Mouse (Mus musculus) layer of hippocampus, adult 2 months (tissue): ENCODE data around the gene Depp1. TPM values are rescaled to one million over a fixed set of nuclear protein-coding genes. Genes with fewer than 3 reads are reported as not detected.

Source experiments
- DNase-seq, 2 experiments: peaks; one replicate each; pipeline ENCODE4 v3.0.0; 2022; ENCODE audit warnings: low spot score in 2 of 2
- H3K27ac ChIP-seq: fragments of 200-600 bp; 2 replicates; pipeline ENCODE4 v1.8.1; 2022
- H3K4me3 ChIP-seq: fragments of 200-600 bp; 2 replicates; pipeline ENCODE4 v1.8.1; 2022; ENCODE audit warnings: mild to moderate bottlenecking
- CTCF ChIP-seq: fragments of 200-600 bp; conservative IDR thresholded peaks from 2 replicates; pipeline ENCODE4 v1.8.1; 2022; ENCODE audit warnings: antibody characterized with exemption, mild to moderate bottlenecking, moderate library complexity
- total RNA-seq, 2 experiments: library from RNA; stranded (reverse); gene quantifications; 2 replicates each; pipeline ENCODE4 v1.2.3; 2021

Depp1 gene
- total RNA-seq, 2 experiments from 2014 or later: 0.54 to 1.4 TPM

DNA sequence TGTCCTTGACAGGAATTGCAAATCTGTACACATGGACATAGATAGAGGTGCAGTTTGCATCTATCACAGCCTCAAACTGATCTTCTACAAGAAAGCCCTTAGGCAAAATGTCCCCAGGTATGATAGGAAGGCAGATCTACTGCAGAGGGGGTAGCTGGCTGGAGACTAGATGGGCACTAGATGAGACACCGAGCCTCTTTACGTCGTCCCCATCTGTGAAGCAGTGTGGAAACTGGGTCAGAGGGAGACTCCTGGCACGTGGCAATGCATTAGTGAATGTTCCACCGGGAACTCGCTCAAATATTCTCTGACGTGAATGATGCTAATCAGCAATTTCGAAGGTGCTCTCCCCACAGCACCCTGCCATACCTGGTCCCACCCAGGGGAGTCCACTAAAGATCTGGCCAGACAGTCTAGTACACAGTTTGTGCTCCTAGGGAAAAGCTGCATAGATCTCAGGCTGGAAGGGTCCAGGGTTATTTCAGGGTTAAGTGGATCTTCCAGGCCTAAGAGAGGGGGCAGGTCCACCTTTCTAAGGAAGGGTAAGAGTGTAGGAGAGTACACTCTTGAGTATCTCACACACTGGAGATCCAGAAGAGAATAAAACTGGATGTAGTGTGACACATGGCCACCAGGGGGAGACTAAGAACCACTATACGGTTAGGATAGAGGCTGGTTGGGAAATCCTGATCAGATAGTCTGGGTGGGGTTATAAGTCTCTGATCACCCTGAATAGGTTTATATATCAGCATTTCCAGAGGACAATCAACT is 3.5 kb downstream of the Depp1 start:
- TF ChIP-seq CTCF: peak; percentile 89
- Histone ChIP-seq H3K27ac (no peak overlapping the region), H3K4me3 (no peak overlapping the region)
- peak; percentile 41 to 80 for DNase-seq

DNA sequence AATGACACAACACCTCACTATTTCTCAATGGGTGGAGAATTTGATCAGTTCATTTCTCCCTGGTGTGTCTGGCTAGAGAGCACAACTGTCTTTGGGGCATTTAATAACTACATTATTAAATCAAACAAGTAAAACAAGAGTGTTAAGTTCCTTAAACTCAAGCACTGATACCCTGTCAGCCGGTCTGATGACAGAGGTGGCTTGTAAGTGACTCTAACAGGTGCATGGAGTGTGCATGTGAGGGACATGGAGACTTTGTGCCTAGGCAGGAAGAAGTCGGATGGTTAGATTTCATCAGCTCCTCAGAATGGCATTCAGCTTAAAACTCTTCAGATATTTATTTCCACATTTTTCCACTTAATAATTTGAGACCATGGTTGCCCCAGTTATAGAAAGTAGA is 13.0 kb downstream of the Depp1 start:
- DNase-seq: no peak
- no peak overlapping the region for H3K4me3 ChIP-seq
- TF ChIP-seq CTCF: no peak

DNA sequence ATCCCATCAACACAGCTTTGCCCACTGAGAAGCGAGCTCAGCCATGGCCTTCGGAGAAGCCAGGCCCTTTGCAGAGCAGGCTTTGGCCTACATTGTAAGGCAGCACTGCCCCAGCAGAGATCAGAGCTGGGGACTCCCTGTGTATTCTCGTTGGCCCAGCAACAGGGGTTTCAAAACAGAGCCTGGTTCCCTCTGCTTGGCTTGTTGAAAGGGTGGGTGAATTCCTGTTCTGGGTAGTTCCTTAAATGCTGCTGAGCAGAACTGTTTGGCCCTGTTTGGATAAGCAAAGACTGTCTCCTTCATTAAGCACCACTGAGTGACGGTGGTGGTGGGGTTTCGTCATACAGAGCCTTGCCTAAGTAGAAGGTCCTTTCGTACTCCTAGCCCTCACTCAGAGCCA is 13.6 kb downstream of the Depp1 start:
- no peak for DNase-seq
- Histone ChIP-seq H3K4me3 (no peak overlapping the region), H3K27ac (no peak overlapping the region)
- no peak for TF ChIP-seq CTCF

More for the DNA sequence above, 13.0 kb downstream of the Depp1 start:
- H3K27ac ChIP-seq: no peak overlapping the region

DNA sequence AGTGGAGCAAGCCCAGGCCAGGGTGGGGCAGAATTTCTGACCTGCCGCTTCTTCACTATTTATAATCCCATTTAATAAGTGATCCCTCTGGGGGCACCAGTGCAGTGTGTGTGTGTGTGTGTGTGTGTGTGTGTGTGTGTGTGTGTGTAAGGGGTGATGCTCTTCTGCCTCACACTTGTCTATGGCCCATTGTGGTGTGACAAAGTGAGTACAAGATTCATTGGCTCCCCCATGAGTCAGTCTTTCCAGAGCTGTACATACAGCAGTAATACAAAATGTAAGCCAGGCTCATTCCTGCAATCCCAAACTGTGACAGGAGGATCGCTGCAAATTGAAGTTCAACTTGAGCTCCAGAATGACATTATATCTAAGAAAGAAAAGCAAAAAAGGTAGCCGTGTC is 14.4 kb downstream of the Depp1 start:
- TF ChIP-seq CTCF: no peak
- Histone ChIP-seq H3K27ac (no peak overlapping the region), H3K4me3 (no peak overlapping the region)
- no peak for DNase-seq

DNA sequence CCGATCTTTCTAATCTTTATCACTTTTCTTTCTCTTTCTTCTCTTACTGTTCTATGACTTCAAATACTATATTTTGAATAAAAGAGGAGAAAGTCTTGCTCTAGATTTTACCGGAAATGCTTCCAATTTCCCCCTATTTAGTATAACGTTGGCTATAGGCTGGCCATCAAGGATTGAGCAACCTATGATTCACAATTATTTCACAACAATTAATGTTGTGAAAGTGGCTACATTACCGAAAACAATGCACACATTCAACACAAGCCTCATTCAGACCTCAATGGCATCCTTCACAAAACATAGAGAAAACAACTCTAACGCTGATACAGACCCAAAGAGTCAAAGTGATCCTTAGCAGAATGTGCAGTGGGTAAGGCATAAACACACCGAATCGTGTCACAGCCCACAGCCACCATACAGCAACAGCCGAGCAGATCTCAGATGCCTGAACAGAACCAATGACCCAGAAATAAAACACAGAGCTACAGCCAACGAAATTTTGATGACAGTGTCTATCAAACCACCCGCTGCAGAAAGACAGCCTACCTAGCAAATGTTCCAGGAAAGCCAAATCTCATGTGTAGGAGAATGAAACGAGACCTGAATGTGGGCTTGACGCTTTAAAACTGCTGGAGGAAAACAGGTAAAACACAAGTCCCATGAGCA is 15.8 kb downstream of the Depp1 start:
- no peak for DNase-seq
- no peak overlapping the region for H3K4me3 ChIP-seq
- H3K27ac ChIP-seq: no peak overlapping the region
- no peak for TF ChIP-seq CTCF

DNA sequence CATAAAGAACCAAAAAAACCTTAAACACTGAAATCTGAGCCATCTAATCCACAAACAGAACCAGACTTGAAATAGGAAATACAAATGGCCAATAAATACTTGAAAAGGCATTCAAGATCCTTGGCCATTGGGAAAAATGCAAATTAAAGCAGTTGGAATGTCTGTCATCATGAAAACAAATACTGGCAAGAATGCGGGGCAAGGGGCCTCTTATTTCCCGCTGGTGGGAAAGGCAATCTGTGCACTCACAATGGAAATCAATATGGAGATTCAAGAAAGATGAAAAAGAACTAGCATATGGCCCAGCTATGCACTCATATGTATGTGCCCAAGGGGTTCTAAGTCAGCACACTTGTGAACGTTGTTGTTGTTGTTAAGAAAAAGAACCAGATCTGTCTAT is 16.5 kb downstream of the Depp1 start:
- no peak for TF ChIP-seq CTCF
- H3K4me3 ChIP-seq: no peak overlapping the region
- no peak overlapping the region for H3K27ac ChIP-seq
- no peak for DNase-seq

DNA sequence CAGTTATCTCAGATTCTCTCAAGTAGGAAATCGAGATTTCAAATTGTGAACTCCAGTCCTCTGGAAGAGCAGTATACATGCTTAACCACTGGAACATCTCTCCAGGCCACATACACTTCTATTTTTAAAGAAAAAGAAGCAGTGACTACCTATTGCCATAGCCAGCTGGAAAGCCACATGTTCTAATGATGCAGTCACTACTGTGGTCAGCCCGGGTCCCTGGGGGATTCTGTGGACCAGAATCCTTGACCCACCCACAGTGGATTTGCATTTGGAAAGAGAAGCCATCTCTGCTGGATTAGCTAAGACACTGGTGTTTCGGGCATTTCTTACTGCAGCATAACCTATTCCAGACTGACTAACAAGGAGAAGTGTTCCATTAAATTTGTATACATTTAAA is 17.0 kb downstream of the Depp1 start:
- no peak for TF ChIP-seq CTCF
- H3K4me3 ChIP-seq: no peak overlapping the region
- no peak for DNase-seq
- H3K27ac ChIP-seq: no peak overlapping the region

DNA sequence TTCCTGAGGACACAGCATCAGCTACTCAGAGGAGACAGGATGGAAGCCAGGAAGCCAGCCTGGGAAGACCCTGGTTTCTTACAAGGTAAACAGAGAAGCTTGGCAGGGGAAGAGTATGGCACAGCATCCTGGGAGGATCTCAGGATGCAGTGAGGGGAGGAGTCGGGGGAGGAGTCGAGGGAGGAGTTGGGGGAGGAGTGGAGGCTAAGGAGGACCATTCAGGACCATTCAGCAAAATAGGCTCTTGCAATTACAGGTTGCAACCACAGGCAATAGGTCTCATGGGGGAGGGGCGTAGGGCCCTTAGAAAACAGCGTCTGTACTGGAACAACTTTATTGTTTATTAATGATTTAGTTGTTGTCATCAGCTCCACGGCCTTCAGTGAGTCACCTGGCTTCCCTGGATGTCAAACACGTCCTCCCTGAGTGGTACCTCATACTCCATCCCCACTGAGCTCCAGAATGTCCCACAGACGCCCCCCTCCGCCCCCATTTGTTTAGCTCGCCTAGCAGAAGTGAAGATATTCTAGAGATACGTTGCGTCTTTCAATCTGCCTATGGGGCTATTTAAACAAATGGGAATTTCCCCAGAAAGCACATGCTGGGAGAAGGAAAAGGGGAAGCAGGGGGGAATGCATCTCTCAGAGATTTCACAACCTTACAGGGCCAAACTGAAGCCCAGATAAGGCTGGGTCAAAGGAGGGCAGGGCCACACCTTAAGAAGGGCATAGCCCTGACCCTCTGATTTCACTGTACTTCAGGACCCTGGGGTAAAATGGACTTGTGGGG is 18.5 kb downstream of the Depp1 start:
- H3K27ac ChIP-seq: no peak overlapping the region
- DNase-seq: no peak
- H3K4me3 ChIP-seq: no peak overlapping the region
- no peak for TF ChIP-seq CTCF

DNA sequence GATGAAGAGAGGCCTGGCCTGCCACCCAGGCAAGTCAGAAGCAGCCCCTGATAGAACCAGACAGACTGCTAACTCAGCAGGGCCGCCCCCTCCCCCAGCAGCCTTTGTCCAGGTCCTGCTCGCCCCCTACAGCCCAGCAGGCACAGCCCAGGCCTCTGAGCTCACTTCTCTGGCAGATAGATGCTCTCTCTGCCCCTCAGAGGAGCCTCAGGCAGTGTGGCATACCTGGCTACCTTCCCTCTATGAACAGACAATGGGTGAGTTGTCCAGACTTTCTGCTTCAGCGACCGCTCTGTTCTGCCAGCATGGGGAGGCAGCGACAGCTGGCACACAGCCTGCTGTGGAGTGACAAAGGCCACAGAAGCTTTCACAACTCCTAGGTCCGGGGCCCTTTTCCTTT is 19.7 kb downstream of the Depp1 start:
- DNase-seq: no peak
- no peak for TF ChIP-seq CTCF
- H3K27ac ChIP-seq: no peak overlapping the region
- H3K4me3 ChIP-seq: no peak overlapping the region

DNA sequence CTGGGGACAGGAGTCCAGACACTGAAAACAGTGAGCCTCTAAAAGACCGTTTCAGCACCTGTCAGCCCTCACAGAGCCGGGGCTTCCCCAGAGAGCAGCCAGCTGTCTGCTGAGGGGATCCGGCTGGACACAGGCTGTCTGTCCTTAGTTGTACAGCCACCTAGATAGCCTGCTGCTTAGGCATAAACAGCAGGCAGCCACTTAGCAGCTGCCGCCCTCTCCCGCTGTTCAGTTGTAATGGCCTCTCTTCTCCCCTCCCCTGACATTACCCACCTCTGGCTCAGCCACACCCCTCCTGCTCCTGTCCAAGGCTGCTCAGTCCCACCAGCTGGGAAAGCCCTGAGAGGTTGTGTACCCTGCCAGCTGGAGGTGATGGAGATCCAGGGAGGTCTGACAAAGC is 20.6 kb downstream of the Depp1 start:
- no peak for TF ChIP-seq CTCF
- DNase-seq: no peak
- Histone ChIP-seq H3K27ac (no peak overlapping the region), H3K4me3 (no peak overlapping the region)

DNA sequence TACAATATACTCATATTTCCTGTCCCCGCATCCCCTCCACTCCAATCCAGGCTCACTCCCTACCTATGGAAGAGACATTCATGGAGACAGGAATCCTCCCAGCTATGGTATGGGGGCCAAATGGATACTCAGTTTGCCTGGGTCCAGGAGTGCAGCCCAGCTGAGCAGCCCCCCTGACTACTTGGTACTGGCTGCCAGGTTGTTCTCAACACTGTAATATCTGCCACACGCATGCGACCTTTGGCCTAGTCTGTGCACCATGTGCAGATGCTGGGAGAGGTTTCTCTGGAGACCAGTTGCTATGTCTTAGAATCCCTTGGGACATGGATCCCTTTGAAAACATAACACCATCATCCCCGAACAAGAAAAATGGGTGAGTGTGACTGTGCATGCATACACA is 21.4 kb downstream of the Depp1 start:
- no peak for TF ChIP-seq CTCF
- H3K27ac ChIP-seq: no peak overlapping the region
- H3K4me3 ChIP-seq: no peak overlapping the region
- DNase-seq: no peak

DNA sequence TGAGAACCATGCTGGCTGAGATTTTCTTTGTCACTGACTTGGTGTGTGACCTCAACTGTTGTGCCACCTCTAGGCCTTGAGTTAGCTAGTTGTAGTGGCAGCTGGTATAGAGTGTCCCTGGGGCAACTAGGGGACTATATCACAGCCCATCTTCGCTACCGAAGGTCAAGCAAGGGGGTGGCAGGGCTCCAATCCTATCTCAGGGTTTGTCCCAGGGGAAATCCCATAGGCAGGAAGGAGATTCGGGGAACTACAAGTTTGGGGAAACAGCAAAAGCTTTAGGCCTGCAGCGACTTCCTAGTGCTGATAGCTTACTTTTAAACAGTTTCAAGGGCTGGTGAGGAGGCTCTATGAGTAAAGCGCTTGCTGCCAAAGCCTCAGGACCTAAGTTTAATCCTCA is 21.9 kb downstream of the Depp1 start:
- no peak overlapping the region for H3K4me3 ChIP-seq
- no peak for TF ChIP-seq CTCF

More for the DNA sequence above, 21.9 kb downstream of the Depp1 start:
- no peak overlapping the region for H3K27ac ChIP-seq
- no peak for DNase-seq
